Mouse (Mus musculus): ENCODE data around the gene Arhgap45. TPM values are rescaled to one million over a fixed set of nuclear protein-coding genes. Genes with fewer than 3 reads are reported as not detected.

Arhgap45 gene
- polyA plus RNA-seq, 1 experiment from 2014 or later, result 3.4 TPM

- H3K4me2 ChIP-seq (ENCODE audit: low read length), result no peak overlapping the region
- no peak overlapping the region for H3K4me3 ChIP-seq (ENCODE audit: control insufficient read depth in 1 of 2, insufficient read depth in 1 of 2, low read depth in 1 of 2, low read length in 2 of 2)
- no peak overlapping the region for H3K27ac ChIP-seq (replicated peaks in 1 of 2; ENCODE audit: control insufficient read depth in 1 of 2, insufficient read depth in 1 of 2, low read depth in 2 of 2, low read length in 2 of 2)
- ATAC-seq (ENCODE audit: insufficient number of reproducible peaks, insufficient read depth, low FRiP score, low read depth), result no peak
- H3K9me3 ChIP-seq (ENCODE audit: control insufficient read depth, low read length), result no peaks in the 10 kb centered on the region
- H3K4me1 ChIP-seq (ENCODE audit: control insufficient read depth in 2 of 2, insufficient read depth in 2 of 2, low read length in 2 of 2), result peaks cover 5 to 18% of the 10 kb centered on the region in 2 experiments; a peak in 3 of 4 replicates
- H3K36me3 ChIP-seq (ENCODE audit: control insufficient read depth, insufficient read depth, low read length), result peaks cover 79% of the 10 kb centered on the region
- H3K27me3 ChIP-seq (ENCODE audit: control insufficient read depth, insufficient read depth, low read length), result no peaks in the 10 kb centered on the region
- 75% methylated on average over 30 of the region's 30 CpGs for WGBS
- H3K9ac ChIP-seq (ENCODE audit: low read length), result no peak overlapping the region
These were observed 41.4 kb downstream of the Arhgap45 start for GRCm38 (mm10) chr10:80057683-80058326.

GRCm38 (mm10) chr10:80063104-80063503 is 46.7 kb downstream of the Arhgap45 start:
- Histone ChIP-seq H3K9ac (ENCODE audit: low read length) (no peak overlapping the region), H3K4me3 (ENCODE audit: control insufficient read depth in 1 of 2, insufficient read depth in 1 of 2, low read depth in 1 of 2, low read length in 2 of 2) (no peak overlapping the region), H3K9me3 (ENCODE audit: control insufficient read depth, low read length) (no peaks in the 10 kb centered on the region), H3K27me3 (ENCODE audit: control insufficient read depth, insufficient read depth, low read length) (no peaks in the 10 kb centered on the region), H3K27ac (replicated peaks in 1 of 2; ENCODE audit: control insufficient read depth in 1 of 2, insufficient read depth in 1 of 2, low read depth in 2 of 2, low read length in 2 of 2) (no peak overlapping the region), H3K36me3 (ENCODE audit: control insufficient read depth, insufficient read depth, low read length) (peaks cover 86% of the 10 kb centered on the region), H3K4me2 (ENCODE audit: low read length) (no peak overlapping the region), H3K4me1 (ENCODE audit: control insufficient read depth in 2 of 2, insufficient read depth in 2 of 2, low read length in 2 of 2) (no peaks in the 10 kb centered on the region)
- ATAC-seq (ENCODE audit: insufficient number of reproducible peaks, insufficient read depth, low FRiP score, low read depth), result no peak
- 92% methylated on average over 5 of the region's 5 CpGs for WGBS

GRCm38 (mm10) chr10:80063877-80064650 is 47.6 kb downstream of the Arhgap45 start:
- H3K9me3 ChIP-seq (ENCODE audit: control insufficient read depth, low read length), result no peaks in the 10 kb centered on the region
- no peak overlapping the region for H3K4me2 ChIP-seq (ENCODE audit: low read length)
- peaks cover 76% of the 10 kb centered on the region for H3K36me3 ChIP-seq (ENCODE audit: control insufficient read depth, insufficient read depth, low read length)
- H3K9ac ChIP-seq (ENCODE audit: low read length), result no peak overlapping the region
- H3K4me1 ChIP-seq (ENCODE audit: control insufficient read depth in 2 of 2, insufficient read depth in 2 of 2, low read length in 2 of 2), result no peaks in the 10 kb centered on the region
- no peak overlapping the region for H3K27ac ChIP-seq (replicated peaks in 1 of 2; ENCODE audit: control insufficient read depth in 1 of 2, insufficient read depth in 1 of 2, low read depth in 2 of 2, low read length in 2 of 2)
- no peaks in the 10 kb centered on the region for H3K27me3 ChIP-seq (ENCODE audit: control insufficient read depth, insufficient read depth, low read length)
- ATAC-seq (ENCODE audit: insufficient number of reproducible peaks, insufficient read depth, low FRiP score, low read depth), result no peak
- WGBS, result 77% methylated on average over 23 of the region's 23 CpGs
- no peak overlapping the region for H3K4me3 ChIP-seq (ENCODE audit: control insufficient read depth in 1 of 2, insufficient read depth in 1 of 2, low read depth in 1 of 2, low read length in 2 of 2)

GRCm38 (mm10) chr10:80069251-80069650 is 52.8 kb downstream of the Arhgap45 start:
- Histone ChIP-seq H3K4me2 (ENCODE audit: low read length) (no peak overlapping the region), H3K36me3 (ENCODE audit: control insufficient read depth, insufficient read depth, low read length) (peaks cover 36% of the 10 kb centered on the region), H3K4me3 (ENCODE audit: control insufficient read depth in 1 of 2, insufficient read depth in 1 of 2, low read depth in 1 of 2, low read length in 2 of 2) (no peak overlapping the region), H3K27ac (replicated peaks in 1 of 2; ENCODE audit: control insufficient read depth in 1 of 2, insufficient read depth in 1 of 2, low read depth in 2 of 2, low read length in 2 of 2) (no peak overlapping the region), H3K9ac (ENCODE audit: low read length) (no peak overlapping the region), H3K27me3 (ENCODE audit: control insufficient read depth, insufficient read depth, low read length) (no peaks in the 10 kb centered on the region), H3K9me3 (ENCODE audit: control insufficient read depth, low read length) (no peaks in the 10 kb centered on the region), H3K4me1 (ENCODE audit: control insufficient read depth in 2 of 2, insufficient read depth in 2 of 2, low read length in 2 of 2) (peaks cover 26 to 27% of the 10 kb centered on the region in 2 experiments)
- WGBS, result 92% methylated on average over 6 of the region's 7 CpGs
- ATAC-seq (ENCODE audit: insufficient number of reproducible peaks, insufficient read depth, low FRiP score, low read depth), result no peak

GRCm38 (mm10) chr10:80069948-80070450 is 53.5 kb downstream of the Arhgap45 start:
- no peaks in the 10 kb centered on the region for H3K9me3 ChIP-seq (ENCODE audit: control insufficient read depth, low read length)
- H3K4me1 ChIP-seq (ENCODE audit: control insufficient read depth in 2 of 2, insufficient read depth in 2 of 2, low read length in 2 of 2), result peaks cover 30 to 33% of the 10 kb centered on the region in 2 experiments
- H3K9ac ChIP-seq (ENCODE audit: low read length), result no peak overlapping the region
- H3K4me2 ChIP-seq (ENCODE audit: low read length), result no peak overlapping the region
- H3K27ac ChIP-seq (replicated peaks in 1 of 2; ENCODE audit: control insufficient read depth in 1 of 2, insufficient read depth in 1 of 2, low read depth in 2 of 2, low read length in 2 of 2), result no peak overlapping the region
- H3K4me3 ChIP-seq (ENCODE audit: control insufficient read depth in 1 of 2, insufficient read depth in 1 of 2, low read depth in 1 of 2, low read length in 2 of 2), result no peak overlapping the region
- H3K27me3 ChIP-seq (ENCODE audit: control insufficient read depth, insufficient read depth, low read length), result no peaks in the 10 kb centered on the region
- peaks cover 31% of the 10 kb centered on the region for H3K36me3 ChIP-seq (ENCODE audit: control insufficient read depth, insufficient read depth, low read length)
- no peak for ATAC-seq (ENCODE audit: insufficient number of reproducible peaks, insufficient read depth, low FRiP score, low read depth)
- WGBS, result 86% methylated on average over 4 of the region's 4 CpGs

- Histone ChIP-seq H3K27me3 (ENCODE audit: control insufficient read depth, insufficient read depth, low read length) (no peaks in the 10 kb centered on the region), H3K9ac (ENCODE audit: low read length) (peak overlapping the region; percentile 52), H3K4me1 (ENCODE audit: control insufficient read depth in 2 of 2, insufficient read depth in 2 of 2, low read length in 2 of 2) (peaks cover 37 to 42% of the 10 kb centered on the region in 2 experiments), H3K27ac (replicated peaks in 1 of 2; ENCODE audit: control insufficient read depth in 1 of 2, insufficient read depth in 1 of 2, low read depth in 2 of 2, low read length in 2 of 2) (peak overlapping the region; percentile 77 to 86), H3K9me3 (ENCODE audit: control insufficient read depth, low read length) (no peaks in the 10 kb centered on the region), H3K4me2 (ENCODE audit: low read length) (peak overlapping the region; percentile 30), H3K36me3 (ENCODE audit: control insufficient read depth, insufficient read depth, low read length) (peaks cover 27% of the 10 kb centered on the region), H3K4me3 (ENCODE audit: control insufficient read depth in 1 of 2, insufficient read depth in 1 of 2, low read depth in 1 of 2, low read length in 2 of 2) (no peak overlapping the region)
- WGBS, result 41% methylated on average over 9 of the region's 9 CpGs
- peak; percentile 86 for ATAC-seq (ENCODE audit: insufficient number of reproducible peaks, insufficient read depth, low FRiP score, low read depth)
These were observed 54.5 kb downstream of the Arhgap45 start for GRCm38 (mm10) chr10:80070837-80071515.

- no peaks in the 10 kb centered on the region for H3K27me3 ChIP-seq (ENCODE audit: control insufficient read depth, insufficient read depth, low read length)
- H3K4me1 ChIP-seq (ENCODE audit: control insufficient read depth in 2 of 2, insufficient read depth in 2 of 2, low read length in 2 of 2), result peaks cover 37 to 42% of the 10 kb centered on the region in 2 experiments
- H3K9ac ChIP-seq (ENCODE audit: low read length), result peak overlapping the region; percentile 52
- no peak for ATAC-seq (ENCODE audit: insufficient number of reproducible peaks, insufficient read depth, low FRiP score, low read depth)
- peaks cover 24% of the 10 kb centered on the region for H3K36me3 ChIP-seq (ENCODE audit: control insufficient read depth, insufficient read depth, low read length)
- peak overlapping the region; percentile 30 for H3K4me2 ChIP-seq (ENCODE audit: low read length)
- WGBS, result 48% methylated on average over 3 of the region's 3 CpGs
- H3K4me3 ChIP-seq (ENCODE audit: control insufficient read depth in 1 of 2, insufficient read depth in 1 of 2, low read depth in 1 of 2, low read length in 2 of 2), result no peak overlapping the region
- peak overlapping the region; percentile 77 to 86 for H3K27ac ChIP-seq (replicated peaks in 1 of 2; ENCODE audit: control insufficient read depth in 1 of 2, insufficient read depth in 1 of 2, low read depth in 2 of 2, low read length in 2 of 2)
- no peaks in the 10 kb centered on the region for H3K9me3 ChIP-seq (ENCODE audit: control insufficient read depth, low read length)
These were observed 55.1 kb downstream of the Arhgap45 start for GRCm38 (mm10) chr10:80071516-80071900.
